ENCODE assay signal across 19 mouse cellular contexts in the genomic region with DNA sequence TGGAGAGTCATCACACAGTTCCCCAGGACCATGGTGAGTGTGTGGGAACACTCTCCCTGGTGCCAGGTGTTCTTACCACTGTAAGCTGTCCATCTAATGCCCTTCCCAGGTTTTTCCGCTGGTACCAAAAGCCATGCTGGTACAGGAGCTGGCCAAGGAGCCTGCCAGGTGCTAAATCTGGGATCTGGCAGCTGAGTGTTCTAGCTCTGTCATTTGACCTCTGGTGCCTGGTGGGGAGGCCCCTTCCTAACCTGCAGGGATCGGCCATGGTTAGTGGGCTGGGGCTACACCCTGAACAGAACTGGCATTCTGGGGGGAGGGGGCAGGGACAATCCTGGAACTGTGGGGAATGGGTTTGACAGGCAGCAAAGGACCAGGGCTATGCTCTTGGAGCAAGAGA. TPM values are rescaled to one million over a fixed set of nuclear protein-coding genes. Genes with fewer than 3 reads are reported as not detected.
DNase-seq lines count a peak whose midpoint lies in the region; ATAC-seq and TF ChIP-seq lines count a peak whose summit lies in the region.
"Had no signal": no experiment of that assay in that cellular context is flagged by ENCODE, and none has a peak within 500 bp of the region (broad histone marks: within the 10 kb centered on the region; RNA-seq: fewer than 3 reads in every experiment).

Gene Rpl3l, plus strand, starts transcription at position 203 of the 400 bp plus-strand sequence.

- intact Hi-C loops in heart, postnatal 10 days (cut with DNase I) = no loop called here

- H3K4me3 ChIP-seq in heart, embryonic 11.5 days (ENCODE audit: low read depth, low read length) = no peak within 1 kb of the TSS
- H3K4me3 ChIP-seq in E14TG2a.4 (replicated peaks; ENCODE audit: low read length) = peak within 1 kb of the TSS; percentile 62
- H3K4me3 ChIP-seq: erythroblast, embryonic 14.5 days; heart, embryonic 13.5 days; hindbrain, embryonic 15.5 days; limb, embryonic 12.5 days; midbrain, embryonic 10.5 days had no signal

- H3K36me3 ChIP-seq in heart, embryonic 11.5 days (ENCODE audit: control insufficient read depth, insufficient read depth, low read length) = no peaks in the 10 kb centered on the region
- peaks cover under 1% of the 10 kb centered on the region for H3K36me3 ChIP-seq in E14TG2a.4 (ENCODE audit: insufficient read depth, low read length)
- H3K36me3 ChIP-seq: hindbrain, embryonic 15.5 days had no signal

- H3K27me3 ChIP-seq in heart, embryonic 11.5 days (ENCODE audit: control insufficient read depth, insufficient read depth, low read length) = peaks cover 3% of the 10 kb centered on the region; the same call in 1 of the 2 replicates
- no peaks in the 10 kb centered on the region for H3K27me3 ChIP-seq in E14TG2a.4 (ENCODE audit: insufficient read depth, low read length)
- H3K27me3 ChIP-seq: hindbrain, embryonic 15.5 days had no signal

- no peak within 1 kb of the TSS for H3K27ac ChIP-seq in heart, embryonic 11.5 days (ENCODE audit: low read depth, low read length)
- H3K27ac ChIP-seq: heart, embryonic 13.5 days; hindbrain, embryonic 15.5 days; limb, embryonic 12.5 days; midbrain, embryonic 10.5 days had no signal

- H3K4me2 ChIP-seq in heart, embryonic 11.5 days = no peak within 1 kb of the TSS
- H3K4me2 ChIP-seq: heart, embryonic 13.5 days; hindbrain, embryonic 15.5 days; limb, embryonic 12.5 days had no signal

- peak; percentile 98 for DNase-seq in heart, adult 11 months
- DNase-seq in gastrocnemius, adult 8-10 months (ENCODE audit: low spot score in 2 of 2) = peak; percentile 63 to 84
- DNase-seq in heart, postnatal 10 days = peak; percentile 64 to 65
- DNase-seq in urinary bladder, adult 2 months (ENCODE audit: low spot score) = no peak
- no peak for DNase-seq in lung, adult 18-20 months
- DNase-seq: cerebellum, adult 9-10 months; embryo, embryonic 11 days; forebrain, postnatal 0 days; kidney, postnatal 36 days; lung, postnatal 36 days had no signal

- H3K9me3 ChIP-seq in heart, embryonic 11.5 days (replicated peaks; ENCODE audit: control insufficient read depth, low read length) = no peaks in the 10 kb centered on the region
- no peaks in the 10 kb centered on the region for H3K9me3 ChIP-seq in E14TG2a.4 (ENCODE audit: low read length)
- H3K9me3 ChIP-seq: heart, embryonic 13.5 days; hindbrain, embryonic 15.5 days; limb, embryonic 12.5 days; midbrain, embryonic 10.5 days had no signal

- WGBS in heart, embryonic 11.5 days (ENCODE audit: insufficient replicate concordance) = 70% methylated on average over 2 of the region's 2 CpGs

- TF ChIP-seq CTCF in E14TG2a.4 (conservative IDR thresholded peaks at IDR 0.05; ENCODE audit: low read length) = no peak

- no peak for ATAC-seq in heart, embryonic 11.5 days (replicated peaks; ENCODE audit: insufficient number of reproducible peaks, low FRiP score, low TSS enrichment)
- ATAC-seq in erythroblast, adult 5-6 weeks (replicated peaks; ENCODE audit: low FRiP score, poor library complexity, severe bottlenecking) = no peak
- ATAC-seq: forebrain, postnatal 0 days; intestine, postnatal 0 days had no signal

- H3K4me1 ChIP-seq in heart, embryonic 11.5 days (ENCODE audit: control insufficient read depth, insufficient read depth, low read length) = peaks cover 15% of the 10 kb centered on the region
- H3K4me1 ChIP-seq in E14TG2a.4 (replicated peaks; ENCODE audit: low read depth, low read length) = peaks cover 53% of the 10 kb centered on the region

- no peak within 1 kb of the TSS for H3K9ac ChIP-seq in heart, embryonic 11.5 days (ENCODE audit: low read depth, low read length)
- H3K9ac ChIP-seq: forebrain, postnatal 0 days; hindbrain, embryonic 15.5 days; limb, embryonic 12.5 days had no signal

RNA-seq across cellular contexts. Expression of gene Rpl3l, which starts in this region (rescaled TPM):
- 0.40 and 0.44 TPM in 2 replicates for polyA plus RNA-seq in heart, embryonic 11.5 days (2014; fragmentation: Nextera tagmentation; extraction: Ambion mirVana)
- total RNA-seq in gastrocnemius, adult 8-10 months (2022) = 100 to 1,000 TPM; 757 to 827 (median 779) TPM
- 10 to 100 TPM; 67.3 to 69.8 TPM for total RNA-seq in heart, postnatal 10 days (2021)
- not detected in 2 replicates for total RNA-seq in erythroblast, adult 5-6 weeks (2015; ENCODE audit: low replicate concordance)
- total RNA-seq in erythroblast, adult 5-6 weeks (2017; ENCODE audit: low replicate concordance) = not detected in 2 replicates
- polyA plus RNA-seq in urinary bladder, adult 2 months (2012; rRNA removed) = 0.19 and 0.29 TPM in 2 replicates
- total RNA-seq: forebrain, postnatal 0 days had no signal
- polyA plus RNA-seq: erythroblast, embryonic 14.5 days; forebrain, postnatal 0 days; hindbrain, embryonic 15.5 days; intestine, postnatal 0 days; limb, embryonic 12.5 days; midbrain, embryonic 10.5 days had no signal

Comparison
In these comparisons a context has a peak if more than half of its experiments do, and no peak if none do; other contexts are left out.
1. RNA of gene Rpl3l (total RNA-seq): 757 to 827 TPM in gastrocnemius, adult 8-10 months and 67.3 to 69.8 TPM in heart, postnatal 10 days; not detected in erythroblast, adult 5-6 weeks; every median in the first group is over 10 times any median in the second.
2. RNA of gene Rpl3l (total RNA-seq): 757 to 827 TPM in gastrocnemius, adult 8-10 months; 67.3 to 69.8 TPM in heart, postnatal 10 days; every median in the first group is over 10 times any median in the second.
3. DNase-seq: peak in heart, adult 11 months (single experiment), gastrocnemius, adult 8-10 months (2 of 2) and heart, postnatal 10 days (2 of 2); none in urinary bladder, adult 2 months (single experiment) and lung, adult 18-20 months (0 of 2).